Mouse (Mus musculus) heart, embryonic 16.5 days (tissue): Measurements from ENCODE around the gene Slc4a1. TPM values are rescaled to one million over a fixed set of nuclear protein-coding genes. Genes with fewer than 3 reads are reported as not detected.

ENCODE experiments used
- ATAC-seq: fragments of 200-750 bp; cut with Nextera tagmentation; replicated peaks from 2 replicates; pipeline ENCODE4 v1.8.0; 2017; ENCODE audit warnings: moderate number of reproducible peaks; ENCODE audit not compliant: insufficient read depth, low FRiP score; ENCODE audit errors: extremely low read depth
- H3K27ac ChIP-seq: fragments of 300-500 bp; sonication (generic); 2 replicates; pipeline ENCODE4 v1.5.1; 2014; ENCODE audit warnings: mild to moderate bottlenecking, low read length, control low read depth, moderate library complexity
- H3K27me3 ChIP-seq: fragments of 300-500 bp; sonication (generic); 2 replicates; pipeline ENCODE4 v1.6.1; 2014; ENCODE audit warnings: low read length, mixed read lengths; ENCODE audit not compliant: control insufficient read depth, insufficient read depth
- H3K36me3 ChIP-seq: fragments of 300-500 bp; sonication (generic); 2 replicates; pipeline ENCODE4 v1.6.1; 2014; ENCODE audit not compliant: control insufficient read depth, insufficient read depth
- H3K4me1 ChIP-seq: fragments of 300-500 bp; sonication (generic); 2 replicates; pipeline ENCODE4 v1.6.1; 2014; ENCODE audit warnings: low read length, mixed read lengths; ENCODE audit not compliant: control insufficient read depth, insufficient read depth
- H3K4me2 ChIP-seq: fragments of 300-500 bp; sonication (generic); 2 replicates; pipeline ENCODE4 v1.6.1; 2014; ENCODE audit warnings: low read depth, mild to moderate bottlenecking, control low read depth, low read length
- H3K4me3 ChIP-seq: fragments of 300-500 bp; sonication (generic); 2 replicates; pipeline ENCODE4 v1.5.1; 2014; ENCODE audit warnings: mild to moderate bottlenecking, control low read depth, low read length
- H3K9ac ChIP-seq: fragments of 300-500 bp; sonication (generic); 2 replicates; pipeline ENCODE4 v1.6.1; 2014; ENCODE audit warnings: low read length, control low read depth
- H3K9me3 ChIP-seq: fragments of 300-500 bp; sonication (generic); replicated peaks from 2 replicates; pipeline ENCODE4 v1.6.1; 2016; ENCODE audit warnings: low read length; ENCODE audit not compliant: control insufficient read depth
- WGBS: fragments of 180-500 bp; shearing (Covaris S2); extraction: QIAGEN DNeasy Blood & Tissue Kit; methylation state at CpG from one replicate; pipeline ENCODE4 v1.1.7; 2014; 5-methylcytosine and 5-hydroxymethylcytosine counted together
- polyA plus RNA-seq: library from polyadenylated mRNA; unstranded; fragments of >200 nt; fragmentation: Nextera tagmentation; extraction: Ambion mirVana; gene quantifications from 2 replicates; pipeline ENCODE4 v1.2.1, GENCODE M21; 2015

Gene Slc4a1
- polyA plus RNA-seq, 1 experiment from 2014 or later = 14.9 TPM

DNA sequence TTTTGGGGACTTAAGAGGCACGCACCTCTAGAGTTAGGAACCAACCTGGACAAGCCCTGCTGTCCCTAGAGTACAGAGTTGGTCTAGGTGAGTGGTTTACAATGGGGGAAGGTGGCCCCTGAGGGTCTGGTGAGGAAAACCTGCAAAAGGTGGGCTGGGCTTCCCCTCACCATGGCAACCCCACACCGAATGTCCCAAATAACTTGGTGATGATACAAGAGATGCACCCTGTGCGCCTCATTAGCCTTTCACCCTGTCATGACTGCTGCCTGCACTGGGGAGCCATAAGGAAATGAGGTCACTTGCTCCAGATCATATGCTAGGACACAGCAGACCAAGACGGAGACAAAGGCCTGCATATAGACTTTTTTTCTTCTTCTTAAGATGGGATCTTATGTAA lies 15.6 kb downstream of the Slc4a1 start:
- H3K4me2 ChIP-seq = no peak overlapping the region
- H3K9me3 ChIP-seq = no peaks in the 10 kb centered on the region
- 71% methylated on average over 4 of the region's 4 CpGs for WGBS
- no peak for ATAC-seq
- no peak overlapping the region for H3K9ac ChIP-seq
- no peaks in the 10 kb centered on the region for H3K36me3 ChIP-seq
- H3K27ac ChIP-seq = no peak overlapping the region
- peaks cover 6% of the 10 kb centered on the region; the same call in 1 of the 2 replicates for H3K27me3 ChIP-seq
- H3K4me3 ChIP-seq = no peak overlapping the region
- no peaks in the 10 kb centered on the region for H3K4me1 ChIP-seq

GRCm38 (mm10) chr11:102349189-102349954 lies 16.6 kb downstream of the Slc4a1 start:
- Histone ChIP-seq H3K27me3 (peaks cover 6% of the 10 kb centered on the region; the same call in 1 of the 2 replicates), H3K36me3 (no peaks in the 10 kb centered on the region), H3K4me3 (no peak overlapping the region), H3K9ac (no peak overlapping the region), H3K9me3 (no peaks in the 10 kb centered on the region), H3K4me2 (no peak overlapping the region), H3K27ac (no peak overlapping the region), H3K4me1 (no peaks in the 10 kb centered on the region)
- ATAC-seq = no peak
- 79% methylated on average over 3 of the region's 3 CpGs for WGBS

DNA sequence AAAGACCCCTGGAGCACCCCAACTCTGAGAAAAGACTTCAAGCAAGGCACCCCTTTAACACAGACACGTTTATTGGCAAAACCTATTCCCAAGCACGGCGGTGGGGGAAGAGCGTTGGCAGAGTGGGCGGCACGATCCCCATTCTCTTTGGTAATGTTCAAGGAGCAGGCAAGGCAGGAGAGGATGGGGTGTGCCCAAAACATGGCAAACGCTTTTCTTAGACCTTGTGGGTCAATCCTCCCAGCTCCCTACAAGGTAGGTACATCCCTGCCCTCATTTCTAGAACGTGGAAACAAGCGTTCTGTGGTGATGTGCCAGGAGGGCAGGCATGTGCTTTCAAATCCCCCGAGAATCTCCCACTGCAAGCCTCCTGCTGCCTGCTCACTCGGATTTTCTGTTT lies 17.2 kb downstream of the Slc4a1 start:
- WGBS = 76% methylated on average over 11 of the region's 11 CpGs
- Histone ChIP-seq H3K4me3 (no peak overlapping the region), H3K36me3 (no peaks in the 10 kb centered on the region), H3K27me3 (peaks cover 6% of the 10 kb centered on the region; the same call in 1 of the 2 replicates), H3K27ac (no peak overlapping the region), H3K4me2 (no peak overlapping the region), H3K9me3 (no peaks in the 10 kb centered on the region), H3K9ac (no peak overlapping the region), H3K4me1 (no peaks in the 10 kb centered on the region)
- ATAC-seq = no peak

GRCm38 (mm10) chr11:102348101-102348585 lies 17.9 kb downstream of the Slc4a1 start:
- Histone ChIP-seq H3K36me3 (no peaks in the 10 kb centered on the region), H3K9me3 (no peaks in the 10 kb centered on the region), H3K4me1 (no peaks in the 10 kb centered on the region), H3K27ac (no peak overlapping the region), H3K9ac (no peak overlapping the region), H3K27me3 (peaks cover 6% of the 10 kb centered on the region; the same call in 1 of the 2 replicates), H3K4me2 (no peak overlapping the region), H3K4me3 (no peak overlapping the region)
- WGBS = 75% methylated on average over 7 of the region's 7 CpGs
- no peak for ATAC-seq

DNA sequence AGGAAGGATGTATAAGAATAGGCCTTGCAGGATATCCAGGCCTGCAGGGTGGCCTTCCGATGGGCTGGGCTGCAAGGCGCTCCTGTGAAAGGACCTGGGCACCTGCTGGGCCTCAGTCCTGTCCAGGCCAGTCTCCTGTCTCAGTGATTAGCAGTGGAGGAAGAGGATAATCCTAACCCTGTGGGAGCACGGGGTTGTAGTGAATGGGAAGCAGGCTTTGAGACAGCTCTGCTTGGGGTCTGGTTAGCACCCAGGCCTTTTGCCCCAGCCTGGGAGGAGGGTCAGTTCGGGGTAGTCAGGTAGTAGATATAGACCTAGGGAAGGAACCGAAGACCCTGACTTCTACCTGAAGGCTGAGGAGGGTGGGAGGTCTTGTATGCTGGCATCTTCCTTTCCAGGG lies 18.3 kb downstream of the Slc4a1 start:
- Histone ChIP-seq H3K27ac (no peak overlapping the region), H3K9ac (no peak overlapping the region), H3K4me3 (no peak overlapping the region), H3K27me3 (peaks cover 4% of the 10 kb centered on the region; the same call in 1 of the 2 replicates), H3K4me1 (no peaks in the 10 kb centered on the region), H3K9me3 (no peaks in the 10 kb centered on the region), H3K4me2 (no peak overlapping the region), H3K36me3 (no peaks in the 10 kb centered on the region)
- WGBS = 70% methylated on average over 5 of the region's 5 CpGs
- no peak for ATAC-seq

DNA sequence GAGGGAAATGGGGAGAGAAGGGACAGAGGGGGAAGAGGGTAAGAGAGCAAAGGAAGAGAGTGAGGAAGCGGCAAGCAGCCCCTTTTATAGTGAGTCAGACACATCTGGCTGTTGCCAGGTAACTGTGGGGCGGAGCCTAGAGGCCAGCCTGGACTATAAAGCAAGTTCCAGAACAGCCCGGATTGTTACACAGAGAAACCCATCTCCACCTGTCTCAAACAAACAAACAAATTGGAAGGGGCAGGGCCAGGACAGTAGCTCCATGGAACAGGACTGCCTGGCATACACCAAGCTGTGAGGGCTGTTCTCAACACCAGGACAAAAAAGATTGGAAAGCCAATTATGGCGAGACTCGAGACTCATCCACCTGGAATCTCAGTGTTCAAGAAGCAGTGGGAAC lies 19.1 kb downstream of the Slc4a1 start:
- no peak for ATAC-seq
- H3K9ac ChIP-seq = no peak overlapping the region
- peaks cover 1% of the 10 kb centered on the region; the same call in 1 of the 2 replicates for H3K27me3 ChIP-seq
- 64% methylated on average over 5 of the region's 5 CpGs for WGBS
- no peak overlapping the region for H3K4me2 ChIP-seq
- no peak overlapping the region for H3K4me3 ChIP-seq
- H3K27ac ChIP-seq = no peak overlapping the region
- H3K36me3 ChIP-seq = no peaks in the 10 kb centered on the region
- H3K9me3 ChIP-seq = no peaks in the 10 kb centered on the region
- H3K4me1 ChIP-seq = no peaks in the 10 kb centered on the region

GRCm38 (mm10) chr11:102344458-102344857 lies 21.5 kb downstream of the Slc4a1 start:
- H3K9me3 ChIP-seq = no peaks in the 10 kb centered on the region
- WGBS = 89% methylated on average over 3 of the region's 3 CpGs
- H3K4me3 ChIP-seq = no peak overlapping the region
- no peaks in the 10 kb centered on the region for H3K36me3 ChIP-seq
- H3K27ac ChIP-seq = no peak overlapping the region
- H3K4me2 ChIP-seq = no peak overlapping the region
- no peak overlapping the region for H3K9ac ChIP-seq
- peaks cover under 1% of the 10 kb centered on the region; the same call in 1 of the 2 replicates for H3K4me1 ChIP-seq
- no peaks in the 10 kb centered on the region for H3K27me3 ChIP-seq
- no peak for ATAC-seq

DNA sequence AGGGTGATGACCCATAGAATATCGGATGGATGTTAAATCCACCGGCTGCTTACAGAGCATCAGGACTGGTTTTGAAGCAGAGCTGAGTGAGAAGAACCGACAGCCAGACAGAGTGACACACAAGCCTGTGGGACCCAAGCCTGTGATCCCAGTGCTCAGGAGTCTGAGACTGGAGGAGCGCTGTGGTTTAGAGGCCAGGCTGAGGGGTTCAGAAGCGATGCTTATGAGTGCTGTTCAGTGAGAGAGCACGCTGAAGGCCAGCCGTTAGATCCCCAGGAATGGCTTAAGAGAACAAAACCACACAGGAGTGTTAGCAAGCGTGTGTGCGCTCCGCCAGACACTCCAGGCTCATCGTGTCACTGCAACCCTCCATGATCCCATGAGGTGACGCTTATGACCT lies 23.3 kb downstream of the Slc4a1 start:
- no peaks in the 10 kb centered on the region for H3K36me3 ChIP-seq
- WGBS = 63% methylated on average over 12 of the region's 12 CpGs
- no peak for ATAC-seq
- no peak overlapping the region for H3K4me2 ChIP-seq
- no peak overlapping the region for H3K27ac ChIP-seq
- no peaks in the 10 kb centered on the region for H3K27me3 ChIP-seq
- H3K9me3 ChIP-seq = no peaks in the 10 kb centered on the region
- H3K9ac ChIP-seq = no peak overlapping the region
- H3K4me3 ChIP-seq = no peak overlapping the region
- peaks cover 10% of the 10 kb centered on the region for H3K4me1 ChIP-seq

- no peak overlapping the region for H3K4me2 ChIP-seq
- H3K9me3 ChIP-seq = no peaks in the 10 kb centered on the region
- peaks cover 10% of the 10 kb centered on the region for H3K4me1 ChIP-seq
- no peak overlapping the region for H3K9ac ChIP-seq
- no peak overlapping the region for H3K4me3 ChIP-seq
- no peak for ATAC-seq
- H3K27ac ChIP-seq = no peak overlapping the region
- H3K27me3 ChIP-seq = no peaks in the 10 kb centered on the region
- 87% methylated on average over 4 of the region's 4 CpGs for WGBS
- H3K36me3 ChIP-seq = no peaks in the 10 kb centered on the region
Measured at GRCm38 (mm10) chr11:102341101-102341500, 24.9 kb downstream of the Slc4a1 start.
